Mouse (Mus musculus) inflammation-experienced regulatory T-cells (primary cell): ENCODE measurements around the gene Krt13. TPM values are rescaled to one million over a fixed set of nuclear protein-coding genes. Genes with fewer than 3 reads are reported as not detected.

Experiments
- polyA plus RNA-seq, 2 experiments: library from polyadenylated mRNA; unstranded; fragments of 100-300 nt; shearing (Covaris generic); gene quantifications; one replicate each; pipeline ENCODE4 v1.2.1; 2017

Krt13 gene
- under 1 TPM in 1 of 2 experiments, not detected in 1; 0.22 TPM for polyA plus RNA-seq

GRCm38 (mm10) chr11:100121466-100121865, at the start of gene Krt13:
TSS of gene Krt13 (minus strand) at chr11:100121566.

GRCm38 (mm10) chr11:100148615-100149330, 27.4 kb upstream of the Krt13 start, which contains the start of gene Krt19:
TSS of gene Krt19 (minus strand) at chr11:100148665.

GRCm38 (mm10) chr11:100135731-100136130, 14.4 kb upstream of the Krt13 start, which contains the start of gene Krt15:
TSS of gene Krt15 (minus strand) at chr11:100135928.

GRCm38 (mm10) chr11:100105576-100106122, 15.7 kb downstream of the Krt13 start, which contains the start of gene Krt36:
TSS of gene Krt36 (minus strand) at chr11:100105626.

GRCm38 (mm10) chr11:100096141-100096540, 25.2 kb downstream of the Krt13 start, which contains the start of gene Krt35:
TSS of gene Krt35 (minus strand) at chr11:100096241.

GRCm38 (mm10) chr11:100087861-100088260, 33.5 kb downstream of the Krt13 start, which contains the start of gene Krt32:
TSS of gene Krt32 (minus strand) at chr11:100088226.

Other genes starting within 250 kb of the Krt13 start
- not detected for gene Krtap9-1, start 248.2 kb downstream of the Krt13 start, polyA plus RNA-seq
- gene Gm11567, start 242.4 kb downstream of the Krt13 start, polyA plus RNA-seq: not detected
- not detected for gene Krtap31-1, start 213.6 kb downstream of the Krt13 start, polyA plus RNA-seq
- not detected for gene Gm11565, start 206.8 kb downstream of the Krt13 start, polyA plus RNA-seq
- not detected for gene Krtap31-2, start 185.3 kb downstream of the Krt13 start, polyA plus RNA-seq
- gene Krtap9-5, start 173.1 kb downstream of the Krt13 start, polyA plus RNA-seq: not detected
- not detected for gene Krtap29-1, start 142.5 kb downstream of the Krt13 start, polyA plus RNA-seq
- not detected for gene Krtap16-1, start 135.0 kb downstream of the Krt13 start, polyA plus RNA-seq
- gene Krtap17-1, start 127.6 kb downstream of the Krt13 start, polyA plus RNA-seq: not detected
- gene Krt33a, start 105.4 kb downstream of the Krt13 start, polyA plus RNA-seq: not detected
- gene Krt33b, start 91.7 kb downstream of the Krt13 start, polyA plus RNA-seq: not detected
- under 1 TPM in 1 of 2 experiments, not detected in 1; 0.92 TPM for gene Krt34, start 80.0 kb downstream of the Krt13 start, polyA plus RNA-seq
- gene Krt31, start 71.0 kb downstream of the Krt13 start, polyA plus RNA-seq: under 1 TPM; 0.19 to 0.24 TPM
- gene Krt32, start 33.3 kb downstream of the Krt13 start, polyA plus RNA-seq: not detected
- gene Krt35, start 25.3 kb downstream of the Krt13 start, polyA plus RNA-seq: under 1 TPM in 1 of 2 experiments, not detected in 1; 0.27 TPM
- under 1 TPM; 0.34 to 0.44 TPM for gene Krt36, start 15.9 kb downstream of the Krt13 start, polyA plus RNA-seq
- gene Krt15, start 14.4 kb upstream of the Krt13 start, polyA plus RNA-seq: under 1 TPM in 1 of 2 experiments, not detected in 1; 0.71 TPM
- gene Krt19, start 27.1 kb upstream of the Krt13 start, polyA plus RNA-seq: under 1 TPM; 0.33 to 0.70 TPM
- under 1 TPM in 1 of 2 experiments, not detected in 1; 0.21 TPM for gene Krt9, start 71.7 kb upstream of the Krt13 start, polyA plus RNA-seq
- gene Krt14, start 86.0 kb upstream of the Krt13 start, polyA plus RNA-seq: not detected
- 1 to 10 TPM in 1 of 2 experiments, not detected in 1; 1.3 TPM for gene Krt16, start 127.3 kb upstream of the Krt13 start, polyA plus RNA-seq
- 1 to 10 TPM; 1.3 to 2.5 TPM for gene Krt17, start 139.5 kb upstream of the Krt13 start, polyA plus RNA-seq
- gene Krt42, start 148.3 kb upstream of the Krt13 start, polyA plus RNA-seq: not detected
- gene Eif1, start 198.3 kb upstream of the Krt13 start, polyA plus RNA-seq: 1,000 to 10,000 TPM; 2,499 to 2,744 TPM
- not detected for gene Gast, start 212.8 kb upstream of the Krt13 start, polyA plus RNA-seq
- gene Hap1, start 234.6 kb upstream of the Krt13 start, polyA plus RNA-seq: 1 to 10 TPM; 2.2 to 3.5 TPM